ENCODE assay signal across 15 mouse cellular contexts in the genomic region with DNA sequence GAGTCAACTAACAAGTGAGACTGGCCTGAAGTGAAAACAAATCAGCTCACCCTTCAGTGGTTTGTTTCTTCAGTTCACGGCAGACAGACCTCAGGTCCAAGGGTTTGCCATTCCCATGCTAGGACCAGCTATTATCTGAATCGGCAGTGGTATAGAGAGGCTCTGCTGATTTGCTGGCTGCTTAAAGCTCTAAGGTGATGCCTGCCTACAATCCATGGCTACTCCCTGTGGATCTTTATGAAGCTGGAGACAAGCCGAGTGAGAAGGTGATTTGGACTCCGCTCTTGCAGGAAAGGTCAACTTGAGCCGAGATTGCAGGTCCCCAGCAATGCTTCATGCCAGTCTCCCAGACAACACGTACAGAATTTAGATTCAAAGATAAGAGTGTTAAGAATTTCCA. TPM values are rescaled to one million over a fixed set of nuclear protein-coding genes. Genes with fewer than 3 reads are reported as not detected.
A peak's percentile ranks its signal among the peaks of the same experiment; 100 is the strongest.
DNase-seq lines count a peak whose midpoint lies in the region; ATAC-seq and TF ChIP-seq lines count a peak whose summit lies in the region.
"Had no signal": no experiment of that assay in that cellular context is flagged by ENCODE, and none has a peak within 500 bp of the region (broad histone marks: within the 10 kb centered on the region; RNA-seq: fewer than 3 reads in every experiment).

No protein-coding gene starts in this region.

- H3K9me3 ChIP-seq in intestine, postnatal 0 days (ENCODE audit: control insufficient read depth) = no peaks in the 10 kb centered on the region
- H3K9me3 ChIP-seq: forebrain, embryonic 12.5 days; limb, embryonic 13.5 days had no signal

- H3K4me2 ChIP-seq in intestine, postnatal 0 days (replicated peaks; ENCODE audit: low read depth) = peak overlapping the region; percentile 28
- H3K4me2 ChIP-seq: forebrain, embryonic 12.5 days; limb, embryonic 13.5 days had no signal

- 28% methylated on average over 6 of the region's 6 CpGs for WGBS in cerebellum, adult 2 months
- WGBS in intestine, postnatal 0 days = 34% methylated on average over 6 of the region's 6 CpGs

- no peaks in the 10 kb centered on the region for H3K36me3 ChIP-seq in intestine, postnatal 0 days (ENCODE audit: control insufficient read depth, insufficient read depth)
- H3K36me3 ChIP-seq: forebrain, embryonic 12.5 days had no signal

- H3K27me3 ChIP-seq in cerebellum, adult 2 months (ENCODE audit: control insufficient read depth, insufficient read depth, low read length) = no peaks in the 10 kb centered on the region
- no peaks in the 10 kb centered on the region for H3K27me3 ChIP-seq in intestine, postnatal 0 days (replicated peaks; ENCODE audit: control insufficient read depth, insufficient read depth, low read length)
- H3K27me3 ChIP-seq: forebrain, embryonic 12.5 days; limb, embryonic 13.5 days had no signal

- H3K9ac ChIP-seq in intestine, postnatal 0 days (ENCODE audit: low read depth, low read length) = no peak overlapping the region
- H3K9ac ChIP-seq: forebrain, embryonic 12.5 days; limb, embryonic 13.5 days had no signal

- no peak for TF ChIP-seq CTCF in cerebellum, adult 2 months (IDR thresholded peaks at IDR 0.05; ENCODE audit: borderline replicate concordance, insufficient read depth, low read depth, low read length)
- TF ChIP-seq CTCF in intestine, postnatal 0 days (IDR thresholded peaks at IDR 0.05; ENCODE audit: low read depth) = no peak

- no peak overlapping the region for H3K27ac ChIP-seq in cerebellum, adult 2 months (ENCODE audit: insufficient read depth, low read length)
- peak overlapping the region; percentile 66 for H3K27ac ChIP-seq in intestine, postnatal 0 days (ENCODE audit: low read depth, low read length)
- H3K27ac ChIP-seq: forebrain, embryonic 12.5 days; left cerebral cortex, adult 2 months; limb, embryonic 13.5 days had no signal

- no peak overlapping the region for H3K4me3 ChIP-seq in cerebellum, adult 2 months (replicated peaks; ENCODE audit: insufficient read depth, low read depth, low read length)
- no peak overlapping the region for H3K4me3 ChIP-seq in intestine, postnatal 0 days (ENCODE audit: low read depth, low read length)
- H3K4me3 ChIP-seq: forebrain, embryonic 12.5 days; left cerebral cortex, adult 2 months; limb, embryonic 13.5 days had no signal

- peak; percentile 46 for ATAC-seq in intestine, postnatal 0 days
- 0 out of 2 replicates have a peak, but pooled peaks have one; percentile 32 for ATAC-seq in megakaryocyte-erythroid progenitor cell, adult 5-6 weeks (replicated peaks; ENCODE audit: low FRiP score, low TSS enrichment, poor library complexity, severe bottlenecking)
- ATAC-seq: hindbrain, embryonic 16.5 days; midbrain, embryonic 16.5 days had no signal

- no peak for TF ChIP-seq POLR2A in cerebellum, adult 2 months (IDR thresholded peaks at IDR 0.05; ENCODE audit: borderline replicate concordance, insufficient read depth, low read length)

- peak; percentile 24 to 42 for DNase-seq in cerebellum, adult 2 months
- DNase-seq in cerebellum, adult 9-11 months = no peak
- DNase-seq in kidney, adult 18-20 months = peak; percentile 36
- DNase-seq in kidney, postnatal 4 days = no peak
- no peak for DNase-seq in urinary bladder, postnatal 36 days (ENCODE audit: low spot score in 2 of 2)
- DNase-seq: adrenal gland, postnatal 25 days; heart, postnatal 14 days; thymus, postnatal 4 days had no signal

- H3K4me1 ChIP-seq in cerebellum, adult 2 months (ENCODE audit: control insufficient read depth, insufficient read depth, low read length) = peaks cover 3% of the 10 kb centered on the region; the same call in 1 of the 2 replicates
- H3K4me1 ChIP-seq in intestine, postnatal 0 days (replicated peaks; ENCODE audit: control insufficient read depth, insufficient read depth, low read length) = 0 out of 2 replicates have a peak, but pooled peaks cover 3% of the 10 kb centered on the region

RNA-seq across cellular contexts. Expression of gene Ndfip2, which starts 8.7 kb away (rescaled TPM):
- 92.6 and 96.3 TPM in 2 replicates for polyA plus RNA-seq in cerebellum, adult 2 months (2012; rRNA removed)
- polyA plus RNA-seq in intestine, postnatal 0 days (2015; fragmentation: Nextera tagmentation; extraction: Ambion mirVana) = 119 and 124 TPM in 2 replicates
- total RNA-seq in megakaryocyte-erythroid progenitor cell, adult 5-6 weeks (2014; fragmentation: Nextera tagmentation) = 13.6 and 14.7 TPM in 2 replicates
- total RNA-seq in megakaryocyte-erythroid progenitor cell, adult 5-6 weeks (2017) = 13.8 and 16.2 TPM in 2 replicates

Comparison
In these comparisons a context has a peak if more than half of its experiments do, and no peak if none do; other contexts are left out.
1. DNase-seq: peak in cerebellum, adult 2 months (2 of 2) and kidney, adult 18-20 months (single experiment); none in cerebellum, adult 9-11 months (single experiment), kidney, postnatal 4 days (0 of 2) and urinary bladder, postnatal 36 days (0 of 2).